Mouse (Mus musculus) liver, embryonic 14.5 days (tissue): ENCODE measurements at regions not wholly inside any gene's neighbourhood (a gene's known extent, or its start where the extent isn't known, plus 50 kb on each side); places are given as distances from the start of the nearest gene placed in this dataset.

Experiments
- CTCF ChIP-seq: IDR thresholded peaks from 2 replicates; pipeline ENCODE4 v1.5.1; 2016; ENCODE audit warnings: antibody characterized with exemption, low read depth, control low read depth
- EP300 ChIP-seq: IDR thresholded peaks from 2 replicates; pipeline ENCODE4 v1.6.1; 2016; ENCODE audit warnings: antibody characterized with exemption, low read depth

DNA sequence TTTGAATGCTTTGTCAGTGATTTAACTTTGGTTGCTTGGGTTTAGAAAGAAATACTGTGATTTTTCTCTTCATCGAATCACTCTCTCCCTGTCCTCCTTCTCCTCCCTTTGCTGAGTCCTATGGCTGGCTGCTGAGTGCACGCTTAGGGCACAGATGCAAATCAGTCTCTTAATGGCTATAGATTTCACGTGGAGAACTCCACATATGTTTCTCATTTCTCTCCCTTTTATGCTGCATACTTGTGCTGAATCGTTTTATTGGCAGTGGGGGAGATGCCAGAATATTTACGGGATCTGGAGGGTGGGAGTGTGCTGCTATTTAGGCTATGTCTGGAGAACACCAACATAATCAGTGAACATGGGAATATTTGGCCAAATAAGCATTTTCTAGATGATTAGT is 118.8 kb upstream of the Rnd3 start:
- TF ChIP-seq CTCF (no peak), EP300 (no peak)
